Mouse (Mus musculus): ENCODE data around the gene Med18. TPM values are rescaled to one million over a fixed set of nuclear protein-coding genes. Genes with fewer than 3 reads are reported as not detected.

Gene Med18
- total and polyA plus RNA-seq, 2 experiments from 2014 or later = 6.6 to 10.2 TPM

DNA sequence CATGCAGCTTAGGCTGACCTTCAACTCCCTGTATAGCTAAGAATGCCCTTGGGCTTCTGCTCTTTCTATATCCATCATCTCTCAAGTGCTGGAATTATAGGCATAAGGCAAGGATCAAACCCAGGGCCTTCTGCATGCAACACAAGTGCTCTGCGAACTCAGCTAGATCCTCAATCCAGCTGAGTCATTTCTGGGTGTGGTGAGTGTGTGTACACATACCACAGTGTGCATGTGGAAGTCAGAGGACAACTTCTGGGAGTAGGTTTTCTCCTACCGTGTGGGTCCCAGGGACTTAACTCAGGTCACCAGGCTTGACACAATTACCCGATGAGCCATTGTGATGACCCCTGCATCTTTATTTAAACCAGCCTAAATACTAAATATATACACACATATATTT, 13.9 kb downstream of the Med18 start:
- 82% methylated on average over 3 of the region's 3 CpGs for WGBS
- Histone ChIP-seq H3K4me3 (ENCODE audit: low read depth, low read length) (no peak overlapping the region), H3K27ac (ENCODE audit: low read depth) (no peak overlapping the region), H3K27me3 (ENCODE audit: control insufficient read depth, insufficient read depth, low read length) (no peaks in the 10 kb centered on the region), H3K4me1 (ENCODE audit: control insufficient read depth, insufficient read depth) (no peaks in the 10 kb centered on the region), H3K4me2 (ENCODE audit: low read depth, low read length) (no peak overlapping the region), H3K9ac (replicated peaks; ENCODE audit: low read depth, low read length) (no peak overlapping the region), H3K36me3 (replicated peaks; ENCODE audit: control insufficient read depth, insufficient read depth, low read length) (no peaks in the 10 kb centered on the region), H3K9me3 (replicated peaks; ENCODE audit: control insufficient read depth, low read length) (no peaks in the 10 kb centered on the region)
- ATAC-seq (ENCODE audit: insufficient read depth, low read depth) = no peak
- no peak for DNase-seq (ENCODE audit: low spot score)
- TF ChIP-seq CTCF (IDR thresholded peaks at IDR 0.05; ENCODE audit: low read depth) = no peak
- no peak for TF ChIP-seq EP300 (IDR thresholded peaks at IDR 0.05; ENCODE audit: low read depth)

DNA sequence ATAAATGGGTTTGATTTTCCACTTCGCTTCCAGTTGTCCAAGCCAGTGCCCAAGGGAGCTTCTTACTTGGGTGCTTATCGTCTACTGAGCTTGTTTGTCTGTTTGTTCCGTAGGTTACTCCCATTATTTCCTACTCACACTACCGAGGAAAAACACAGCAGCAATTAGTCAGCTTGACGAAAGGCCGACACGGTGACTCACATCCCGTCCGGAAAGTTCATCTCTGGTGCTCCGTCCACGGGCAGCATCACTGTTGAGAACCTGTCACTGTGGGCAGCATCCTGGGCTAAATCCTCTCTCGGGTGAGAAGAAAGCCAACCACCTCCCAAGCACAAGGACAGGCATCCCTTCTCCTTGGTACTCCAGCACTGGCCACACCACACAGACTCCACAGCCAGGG, 17.6 kb downstream of the Med18 start:
- TF ChIP-seq CTCF (IDR thresholded peaks at IDR 0.05; ENCODE audit: low read depth) (no peak), EP300 (IDR thresholded peaks at IDR 0.05; ENCODE audit: low read depth) (no peak)
- Histone ChIP-seq H3K4me2 (ENCODE audit: low read depth, low read length) (no peak overlapping the region), H3K4me1 (ENCODE audit: control insufficient read depth, insufficient read depth) (no peaks in the 10 kb centered on the region), H3K36me3 (replicated peaks; ENCODE audit: control insufficient read depth, insufficient read depth, low read length) (no peaks in the 10 kb centered on the region), H3K27ac (ENCODE audit: low read depth) (no peak overlapping the region), H3K4me3 (ENCODE audit: low read depth, low read length) (no peak overlapping the region), H3K9me3 (replicated peaks; ENCODE audit: control insufficient read depth, low read length) (peaks cover 11% of the 10 kb centered on the region), H3K27me3 (ENCODE audit: control insufficient read depth, insufficient read depth, low read length) (no peaks in the 10 kb centered on the region), H3K9ac (replicated peaks; ENCODE audit: low read depth, low read length) (no peak overlapping the region)
- WGBS = 57% methylated on average over 12 of the region's 12 CpGs
- ATAC-seq (ENCODE audit: insufficient read depth, low read depth) (no peak), DNase-seq (ENCODE audit: low spot score) (no peak)

- 80% methylated on average over 8 of the region's 8 CpGs for WGBS
- Histone ChIP-seq H3K27me3 (ENCODE audit: control insufficient read depth, insufficient read depth, low read length) (no peaks in the 10 kb centered on the region), H3K36me3 (replicated peaks; ENCODE audit: control insufficient read depth, insufficient read depth, low read length) (no peaks in the 10 kb centered on the region), H3K9me3 (replicated peaks; ENCODE audit: control insufficient read depth, low read length) (peaks cover 11% of the 10 kb centered on the region), H3K4me2 (ENCODE audit: low read depth, low read length) (no peak overlapping the region), H3K4me3 (ENCODE audit: low read depth, low read length) (no peak overlapping the region), H3K27ac (ENCODE audit: low read depth) (no peak overlapping the region), H3K4me1 (ENCODE audit: control insufficient read depth, insufficient read depth) (no peaks in the 10 kb centered on the region), H3K9ac (replicated peaks; ENCODE audit: low read depth, low read length) (no peak overlapping the region)
- TF ChIP-seq CTCF (IDR thresholded peaks at IDR 0.05; ENCODE audit: low read depth) (no peak), EP300 (IDR thresholded peaks at IDR 0.05; ENCODE audit: low read depth) (no peak)
- DNase-seq (ENCODE audit: low spot score) (no peak), ATAC-seq (ENCODE audit: insufficient read depth, low read depth) (no peak)
Observed at GRCm38 (mm10) chr4:132444516-132444915, 19.2 kb downstream of the Med18 start.

GRCm38 (mm10) chr4:132437857-132438256, 25.9 kb downstream of the Med18 start:
- Histone ChIP-seq H3K27ac (ENCODE audit: low read depth) (no peak overlapping the region), H3K27me3 (ENCODE audit: control insufficient read depth, insufficient read depth, low read length) (no peaks in the 10 kb centered on the region), H3K4me2 (ENCODE audit: low read depth, low read length) (0 out of 2 replicates have a peak overlapping the region, but pooled peaks have one; percentile 21), H3K9ac (replicated peaks; ENCODE audit: low read depth, low read length) (no peak overlapping the region), H3K36me3 (replicated peaks; ENCODE audit: control insufficient read depth, insufficient read depth, low read length) (no peaks in the 10 kb centered on the region), H3K4me3 (ENCODE audit: low read depth, low read length) (no peak overlapping the region), H3K9me3 (replicated peaks; ENCODE audit: control insufficient read depth, low read length) (peaks cover 2% of the 10 kb centered on the region), H3K4me1 (ENCODE audit: control insufficient read depth, insufficient read depth) (no peaks in the 10 kb centered on the region)
- ATAC-seq (ENCODE audit: insufficient read depth, low read depth) (no peak), DNase-seq (ENCODE audit: low spot score) (no peak)
- TF ChIP-seq CTCF (IDR thresholded peaks at IDR 0.05; ENCODE audit: low read depth) = no peak
- TF ChIP-seq EP300 (IDR thresholded peaks at IDR 0.05; ENCODE audit: low read depth) = no peak
- 41% methylated on average over 11 of the region's 11 CpGs for WGBS

DNA sequence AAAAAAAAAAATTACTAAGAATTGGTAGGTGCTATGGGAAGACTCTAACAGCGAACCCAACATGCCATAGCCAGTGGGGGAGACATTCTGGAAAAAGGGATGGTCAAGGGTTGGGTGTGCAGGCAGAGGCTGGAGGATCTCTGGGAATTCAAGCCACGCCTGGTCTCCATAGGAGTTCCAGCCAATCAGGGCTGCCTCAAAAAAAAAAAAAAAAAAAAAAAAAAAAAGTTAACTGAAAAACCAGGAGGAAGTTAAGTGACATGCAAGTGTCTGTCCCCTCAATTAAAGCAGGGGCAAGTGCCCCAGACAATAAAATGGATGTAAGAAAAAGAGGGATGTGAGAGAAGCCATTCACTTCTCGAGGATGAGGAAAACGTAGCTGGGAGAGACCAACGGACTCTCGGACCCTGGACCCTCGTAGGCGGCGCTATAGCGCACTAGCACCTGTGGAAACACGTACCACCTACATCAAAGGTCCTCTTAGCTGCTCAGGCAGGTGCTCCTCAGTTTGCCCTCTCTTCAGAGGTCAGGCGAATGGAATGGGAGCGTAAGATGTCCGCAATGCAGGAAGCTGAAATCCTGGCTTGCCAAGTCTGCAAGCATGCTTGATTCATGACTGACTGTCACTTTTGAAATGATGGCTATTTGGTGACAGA, 30.9 kb downstream of the Med18 start:
- no peaks in the 10 kb centered on the region for H3K27me3 ChIP-seq (ENCODE audit: control insufficient read depth, insufficient read depth, low read length)
- DNase-seq (ENCODE audit: low spot score) (no peak), ATAC-seq (ENCODE audit: insufficient read depth, low read depth) (no peak)
- TF ChIP-seq CTCF (IDR thresholded peaks at IDR 0.05; ENCODE audit: low read depth) (no peak), EP300 (IDR thresholded peaks at IDR 0.05; ENCODE audit: low read depth) (no peak)
- no peak overlapping the region for H3K27ac ChIP-seq (ENCODE audit: low read depth)
- no peaks in the 10 kb centered on the region for H3K36me3 ChIP-seq (replicated peaks; ENCODE audit: control insufficient read depth, insufficient read depth, low read length)
- H3K4me1 ChIP-seq (ENCODE audit: control insufficient read depth, insufficient read depth) = peaks cover 6% of the 10 kb centered on the region; the same call in 1 of the 2 replicates
- H3K9me3 ChIP-seq (replicated peaks; ENCODE audit: control insufficient read depth, low read length) = no peaks in the 10 kb centered on the region
- no peak overlapping the region for H3K4me3 ChIP-seq (ENCODE audit: low read depth, low read length)
- H3K4me2 ChIP-seq (ENCODE audit: low read depth, low read length) = peak overlapping the region; percentile 40
- no peak overlapping the region for H3K9ac ChIP-seq (replicated peaks; ENCODE audit: low read depth, low read length)
- 17% methylated on average over 14 of the region's 14 CpGs for WGBS

DNA sequence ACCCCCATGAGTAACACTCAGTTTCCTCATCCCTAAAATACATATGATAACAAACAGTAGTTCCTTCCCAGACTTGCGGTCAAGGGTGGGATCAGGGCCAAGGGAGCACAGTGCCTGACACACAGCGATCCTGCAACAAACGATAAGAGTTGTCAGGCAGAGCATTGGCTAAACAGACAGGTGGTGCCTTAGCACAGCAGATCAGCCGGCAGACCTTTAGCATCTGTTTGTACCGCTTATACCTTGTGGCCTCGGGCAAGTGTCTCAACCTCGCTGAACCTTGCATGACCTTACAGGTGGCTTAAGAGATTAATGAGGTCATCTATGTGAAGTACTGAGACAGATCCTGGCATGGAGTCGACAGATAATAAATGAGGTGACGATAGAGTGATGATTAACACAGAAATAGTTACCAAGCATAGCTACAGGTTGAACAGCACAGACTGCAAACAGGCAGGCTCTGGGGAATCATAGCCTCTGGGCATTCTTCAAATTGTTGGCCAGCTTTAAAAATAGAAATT, 35.6 kb downstream of the Med18 start:
- DNase-seq (ENCODE audit: low spot score) (peak; percentile 60), ATAC-seq (ENCODE audit: insufficient read depth, low read depth) (peak; percentile 83)
- no peak overlapping the region for H3K4me3 ChIP-seq (ENCODE audit: low read depth, low read length)
- H3K9ac ChIP-seq (replicated peaks; ENCODE audit: low read depth, low read length) = no peak overlapping the region
- H3K27ac ChIP-seq (ENCODE audit: low read depth) = peak overlapping the region; percentile 43
- H3K4me2 ChIP-seq (ENCODE audit: low read depth, low read length) = no peak overlapping the region
- 8% methylated on average over 9 of the region's 9 CpGs for WGBS
- no peaks in the 10 kb centered on the region for H3K27me3 ChIP-seq (ENCODE audit: control insufficient read depth, insufficient read depth, low read length)
- H3K9me3 ChIP-seq (replicated peaks; ENCODE audit: control insufficient read depth, low read length) = no peaks in the 10 kb centered on the region
- H3K4me1 ChIP-seq (ENCODE audit: control insufficient read depth, insufficient read depth) = peaks cover 6% of the 10 kb centered on the region; the same call in 1 of the 2 replicates
- TF ChIP-seq CTCF (IDR thresholded peaks at IDR 0.05; ENCODE audit: low read depth) (0 out of 2 replicates have a peak, but pooled peaks have one; percentile 5), EP300 (IDR thresholded peaks at IDR 0.05; ENCODE audit: low read depth) (0 out of 2 replicates have a peak, but pooled peaks have one; percentile 55)
- no peaks in the 10 kb centered on the region for H3K36me3 ChIP-seq (replicated peaks; ENCODE audit: control insufficient read depth, insufficient read depth, low read length)

All from heart, postnatal 0 days (tissue).